Mouse (Mus musculus) E14TG2a.4 (cell line): ENCODE data around the gene Gtf3c2.

Source experiments
- CTCF ChIP-seq: conservative IDR thresholded peaks from 2 replicates; pipeline ENCODE4 v1.5.1; 2014; ENCODE audit warnings: low read length
- NANOG ChIP-seq: IDR thresholded peaks from 2 replicates; pipeline ENCODE4 v1.6.1; 2014; ENCODE audit warnings: borderline replicate concordance, low read length, mixed read lengths

GRCm38 (mm10) chr5:31199321-31199892 lies 19.5 kb upstream of the Gtf3c2 start:
- TF ChIP-seq CTCF (no peak), NANOG (no peak)
